Mouse (Mus musculus): Measurements from ENCODE around the gene Zfp652. TPM values are rescaled to one million over a fixed set of nuclear protein-coding genes. Genes with fewer than 3 reads are reported as not detected.

The Zfp652 gene
- polyA plus RNA-seq, 1 experiment from 2014 or later: 16.8 TPM

- Histone ChIP-seq H3K36me3 (ENCODE audit: control insufficient read depth, insufficient read depth, low read length) (no peaks in the 10 kb centered on the region; the same call in 1 of the 2 replicates), H3K27me3 (replicated peaks; ENCODE audit: control insufficient read depth, insufficient read depth, low read length) (no peaks in the 10 kb centered on the region), H3K4me2 (ENCODE audit: low read depth, low read length) (no peak overlapping the region), H3K9me3 (ENCODE audit: control insufficient read depth, low read length) (no peaks in the 10 kb centered on the region), H3K4me3 (ENCODE audit: low read length) (no peak overlapping the region), H3K27ac (ENCODE audit: low read length) (no peak overlapping the region), H3K4me1 (ENCODE audit: control insufficient read depth, insufficient read depth, low read length) (no peaks in the 10 kb centered on the region), H3K9ac (ENCODE audit: low read depth, low read length) (no peak overlapping the region)
- WGBS: 84% methylated on average over 8 of the region's 8 CpGs
- ATAC-seq: no peak
Observed at GRCm38 (mm10) chr11:95771665-95772064, 59.2 kb downstream of the Zfp652 start.

GRCm38 (mm10) chr11:95773264-95773663 lies 60.8 kb downstream of the Zfp652 start:
- no peak for ATAC-seq
- no peak overlapping the region for H3K4me2 ChIP-seq (ENCODE audit: low read depth, low read length)
- H3K4me3 ChIP-seq (ENCODE audit: low read length): no peak overlapping the region
- H3K4me1 ChIP-seq (ENCODE audit: control insufficient read depth, insufficient read depth, low read length): peaks cover 3% of the 10 kb centered on the region; the same call in 1 of the 2 replicates
- no peak overlapping the region for H3K9ac ChIP-seq (ENCODE audit: low read depth, low read length)
- 85% methylated on average over 3 of the region's 3 CpGs for WGBS
- H3K27me3 ChIP-seq (replicated peaks; ENCODE audit: control insufficient read depth, insufficient read depth, low read length): no peaks in the 10 kb centered on the region
- no peaks in the 10 kb centered on the region for H3K9me3 ChIP-seq (ENCODE audit: control insufficient read depth, low read length)
- no peaks in the 10 kb centered on the region; the same call in 1 of the 2 replicates for H3K36me3 ChIP-seq (ENCODE audit: control insufficient read depth, insufficient read depth, low read length)
- H3K27ac ChIP-seq (ENCODE audit: low read length): no peak overlapping the region

DNA sequence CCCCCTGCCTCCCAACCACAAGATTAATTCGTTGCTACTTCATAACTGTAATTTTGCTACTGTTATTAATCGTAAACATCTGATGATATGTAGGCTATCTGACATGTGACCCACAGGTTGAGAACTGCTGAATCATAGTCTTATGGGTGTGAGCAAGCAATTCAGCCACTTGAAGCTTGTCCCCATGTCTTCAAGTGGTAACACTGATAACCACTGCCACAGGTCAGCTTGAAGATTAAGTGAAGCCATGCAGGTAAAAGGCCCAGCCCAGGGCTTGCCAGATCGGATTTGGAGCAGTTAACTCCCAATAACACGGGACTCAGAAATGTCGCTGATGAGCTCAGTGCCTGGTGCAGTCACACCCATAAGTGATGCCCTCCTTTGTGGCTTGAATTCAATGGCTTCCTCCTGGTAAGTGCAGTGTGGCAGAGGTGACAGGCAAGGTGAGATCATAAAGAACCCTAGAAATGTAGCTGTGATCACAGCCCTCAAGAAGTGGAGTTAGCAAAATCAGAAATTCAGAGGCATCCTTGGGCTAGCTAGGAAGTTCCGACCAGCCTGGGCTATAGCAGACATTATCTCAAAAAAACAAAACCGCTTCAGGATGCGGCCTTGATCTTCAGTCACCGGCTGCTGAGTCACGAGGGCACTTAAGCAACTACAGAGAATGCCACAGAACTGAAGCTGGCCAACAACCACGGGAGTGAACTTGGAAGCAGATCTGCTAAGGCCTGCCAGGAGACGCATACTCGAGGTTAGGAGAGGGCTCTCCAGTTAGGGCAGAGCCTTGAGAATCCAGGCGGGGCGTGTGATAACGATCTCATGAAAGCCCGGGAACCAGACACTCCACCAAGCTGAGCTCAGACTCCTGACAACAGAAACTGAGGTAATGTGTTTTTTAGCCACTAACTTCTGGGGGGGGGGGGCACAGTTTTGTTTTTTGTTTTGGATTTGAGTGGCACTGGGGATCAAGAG lies 65.1 kb downstream of the Zfp652 start:
- peak; percentile 74 for ATAC-seq
- H3K4me2 ChIP-seq (ENCODE audit: low read depth, low read length): no peak overlapping the region
- H3K4me1 ChIP-seq (ENCODE audit: control insufficient read depth, insufficient read depth, low read length): peaks cover 3% of the 10 kb centered on the region; the same call in 1 of the 2 replicates
- no peak overlapping the region for H3K4me3 ChIP-seq (ENCODE audit: low read length)
- no peaks in the 10 kb centered on the region for H3K27me3 ChIP-seq (replicated peaks; ENCODE audit: control insufficient read depth, insufficient read depth, low read length)
- H3K36me3 ChIP-seq (ENCODE audit: control insufficient read depth, insufficient read depth, low read length): no peaks in the 10 kb centered on the region
- H3K9me3 ChIP-seq (ENCODE audit: control insufficient read depth, low read length): no peaks in the 10 kb centered on the region
- no peak overlapping the region for H3K27ac ChIP-seq (ENCODE audit: low read length)
- WGBS: 55% methylated on average over 17 of the region's 17 CpGs
- H3K9ac ChIP-seq (ENCODE audit: low read depth, low read length): no peak overlapping the region

- no peaks in the 10 kb centered on the region for H3K27me3 ChIP-seq (replicated peaks; ENCODE audit: control insufficient read depth, insufficient read depth, low read length)
- H3K4me1 ChIP-seq (ENCODE audit: control insufficient read depth, insufficient read depth, low read length): peaks cover 3% of the 10 kb centered on the region; the same call in 1 of the 2 replicates
- ATAC-seq: no peak
- H3K4me3 ChIP-seq (ENCODE audit: low read length): no peak overlapping the region
- no peak overlapping the region for H3K27ac ChIP-seq (ENCODE audit: low read length)
- no peaks in the 10 kb centered on the region for H3K36me3 ChIP-seq (ENCODE audit: control insufficient read depth, insufficient read depth, low read length)
- no peak overlapping the region for H3K9ac ChIP-seq (ENCODE audit: low read depth, low read length)
- no peaks in the 10 kb centered on the region for H3K9me3 ChIP-seq (ENCODE audit: control insufficient read depth, low read length)
- WGBS: 83% methylated on average over 4 of the region's 4 CpGs
- H3K4me2 ChIP-seq (ENCODE audit: low read depth, low read length): no peak overlapping the region
Observed at GRCm38 (mm10) chr11:95778831-95779251, 66.4 kb downstream of the Zfp652 start.

- Histone ChIP-seq H3K36me3 (ENCODE audit: control insufficient read depth, insufficient read depth, low read length) (no peaks in the 10 kb centered on the region), H3K4me1 (ENCODE audit: control insufficient read depth, insufficient read depth, low read length) (peaks cover 3% of the 10 kb centered on the region; the same call in 1 of the 2 replicates), H3K9me3 (ENCODE audit: control insufficient read depth, low read length) (no peaks in the 10 kb centered on the region), H3K27ac (ENCODE audit: low read length) (no peak overlapping the region), H3K27me3 (replicated peaks; ENCODE audit: control insufficient read depth, insufficient read depth, low read length) (no peaks in the 10 kb centered on the region), H3K4me2 (ENCODE audit: low read depth, low read length) (no peak overlapping the region), H3K4me3 (ENCODE audit: low read length) (no peak overlapping the region), H3K9ac (ENCODE audit: low read depth, low read length) (no peak overlapping the region)
- WGBS: 83% methylated on average over 4 of the region's 4 CpGs
- no peak for ATAC-seq
Observed at GRCm38 (mm10) chr11:95779366-95779765, 66.9 kb downstream of the Zfp652 start.

- no peaks in the 10 kb centered on the region for H3K36me3 ChIP-seq (ENCODE audit: control insufficient read depth, insufficient read depth, low read length)
- no peak for ATAC-seq
- WGBS: 90% methylated on average over 8 of the region's 8 CpGs
- no peaks in the 10 kb centered on the region for H3K9me3 ChIP-seq (ENCODE audit: control insufficient read depth, low read length)
- H3K4me1 ChIP-seq (ENCODE audit: control insufficient read depth, insufficient read depth, low read length): peaks cover 3% of the 10 kb centered on the region; the same call in 1 of the 2 replicates
- H3K27ac ChIP-seq (ENCODE audit: low read length): no peak overlapping the region
- H3K27me3 ChIP-seq (replicated peaks; ENCODE audit: control insufficient read depth, insufficient read depth, low read length): no peaks in the 10 kb centered on the region
- H3K4me3 ChIP-seq (ENCODE audit: low read length): no peak overlapping the region
- no peak overlapping the region for H3K9ac ChIP-seq (ENCODE audit: low read depth, low read length)
- no peak overlapping the region for H3K4me2 ChIP-seq (ENCODE audit: low read depth, low read length)
Observed at GRCm38 (mm10) chr11:95780480-95780879, 68.0 kb downstream of the Zfp652 start.

DNA sequence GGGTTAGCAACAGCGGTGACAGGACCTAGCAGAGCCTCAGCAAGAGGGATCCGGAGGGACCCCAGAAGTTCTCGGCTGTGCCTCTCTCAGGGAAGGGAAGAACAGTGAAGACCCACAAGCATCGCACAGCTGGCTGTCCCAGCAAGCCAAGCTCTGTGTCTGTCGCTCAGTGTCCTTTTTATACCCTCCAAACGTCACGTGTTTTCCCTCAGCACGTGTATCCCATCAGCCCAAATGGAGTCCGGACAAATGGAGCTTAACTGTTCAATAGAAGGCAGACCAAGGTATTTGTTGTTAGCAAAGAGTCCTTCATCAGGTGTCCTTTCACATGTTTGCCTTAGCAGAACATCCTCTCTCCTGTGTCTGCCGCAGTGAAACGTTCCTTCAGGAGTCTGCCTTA lies 69.1 kb downstream of the Zfp652 start:
- Histone ChIP-seq H3K9me3 (ENCODE audit: control insufficient read depth, low read length) (no peaks in the 10 kb centered on the region), H3K27me3 (replicated peaks; ENCODE audit: control insufficient read depth, insufficient read depth, low read length) (no peaks in the 10 kb centered on the region), H3K4me2 (ENCODE audit: low read depth, low read length) (no peak overlapping the region), H3K36me3 (ENCODE audit: control insufficient read depth, insufficient read depth, low read length) (no peaks in the 10 kb centered on the region), H3K27ac (ENCODE audit: low read length) (no peak overlapping the region), H3K9ac (ENCODE audit: low read depth, low read length) (no peak overlapping the region), H3K4me1 (ENCODE audit: control insufficient read depth, insufficient read depth, low read length) (peaks cover 3% of the 10 kb centered on the region; the same call in 1 of the 2 replicates), H3K4me3 (ENCODE audit: low read length) (no peak overlapping the region)
- 83% methylated on average over 11 of the region's 11 CpGs for WGBS
- no peak for ATAC-seq

DNA sequence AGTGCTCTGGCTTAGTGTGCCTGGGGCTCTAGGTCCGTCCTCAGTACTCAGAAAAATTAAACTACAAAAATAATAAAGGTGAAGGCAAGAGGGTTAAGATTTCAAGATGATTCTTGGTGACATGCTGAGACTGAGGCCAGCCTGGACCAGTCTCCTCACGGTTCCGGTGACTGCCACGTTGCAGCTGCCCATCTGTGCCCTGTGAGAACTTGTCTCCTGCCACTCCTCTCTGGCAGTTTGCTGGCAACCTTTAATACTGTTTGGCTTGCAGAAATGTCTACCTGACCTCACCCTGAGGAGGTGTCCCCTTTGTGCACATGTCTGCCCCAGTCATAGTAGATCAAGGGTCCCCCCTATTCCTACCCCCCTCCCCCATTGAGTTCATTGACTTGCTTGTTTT lies 71.0 kb downstream of the Zfp652 start:
- no peaks in the 10 kb centered on the region for H3K27me3 ChIP-seq (replicated peaks; ENCODE audit: control insufficient read depth, insufficient read depth, low read length)
- H3K4me1 ChIP-seq (ENCODE audit: control insufficient read depth, insufficient read depth, low read length): no peaks in the 10 kb centered on the region
- no peak overlapping the region for H3K4me2 ChIP-seq (ENCODE audit: low read depth, low read length)
- ATAC-seq: no peak
- 95% methylated on average over 4 of the region's 4 CpGs for WGBS
- H3K27ac ChIP-seq (ENCODE audit: low read length): no peak overlapping the region
- H3K9ac ChIP-seq (ENCODE audit: low read depth, low read length): no peak overlapping the region
- no peak overlapping the region for H3K4me3 ChIP-seq (ENCODE audit: low read length)
- H3K9me3 ChIP-seq (ENCODE audit: control insufficient read depth, low read length): no peaks in the 10 kb centered on the region
- no peaks in the 10 kb centered on the region for H3K36me3 ChIP-seq (ENCODE audit: control insufficient read depth, insufficient read depth, low read length)

DNA sequence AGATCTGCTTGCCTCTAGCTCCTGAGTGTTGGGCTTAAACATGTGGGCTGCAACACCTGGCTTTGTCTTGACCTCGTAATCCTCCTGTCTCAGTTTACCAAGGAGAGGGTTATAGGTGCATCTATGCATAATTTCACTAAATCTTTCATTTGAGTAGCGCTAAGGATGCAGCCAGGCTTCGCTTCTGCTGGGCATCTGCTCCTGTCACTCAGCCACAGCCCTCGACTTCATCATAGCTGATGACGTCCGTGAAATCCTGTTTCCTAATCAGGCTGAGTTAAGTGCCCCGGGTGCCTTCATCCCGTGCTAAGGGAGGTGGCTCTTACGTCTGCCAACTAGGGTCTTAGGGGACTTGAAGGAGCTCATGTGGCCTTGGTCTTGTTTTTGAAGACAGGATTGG lies 71.5 kb downstream of the Zfp652 start:
- Histone ChIP-seq H3K27ac (ENCODE audit: low read length) (no peak overlapping the region), H3K4me1 (ENCODE audit: control insufficient read depth, insufficient read depth, low read length) (no peaks in the 10 kb centered on the region), H3K4me3 (ENCODE audit: low read length) (no peak overlapping the region), H3K36me3 (ENCODE audit: control insufficient read depth, insufficient read depth, low read length) (no peaks in the 10 kb centered on the region), H3K27me3 (replicated peaks; ENCODE audit: control insufficient read depth, insufficient read depth, low read length) (no peaks in the 10 kb centered on the region), H3K9me3 (ENCODE audit: control insufficient read depth, low read length) (no peaks in the 10 kb centered on the region), H3K9ac (ENCODE audit: low read depth, low read length) (no peak overlapping the region), H3K4me2 (ENCODE audit: low read depth, low read length) (no peak overlapping the region)
- ATAC-seq: no peak
- WGBS: 89% methylated on average over 9 of the region's 9 CpGs
